Mouse (Mus musculus) spleen, adult 18-20 months (tissue): ENCODE measurements around the gene Cldn6.
A peak's percentile ranks its signal among the peaks of the same experiment; 100 is the strongest.

Experiments used
- DNase-seq, 2 experiments: peaks; one replicate each; pipeline ENCODE4 v3.0.0; 2022; ENCODE audit warnings: mixed read lengths in 2 of 2

Gene Cldn6

DNA sequence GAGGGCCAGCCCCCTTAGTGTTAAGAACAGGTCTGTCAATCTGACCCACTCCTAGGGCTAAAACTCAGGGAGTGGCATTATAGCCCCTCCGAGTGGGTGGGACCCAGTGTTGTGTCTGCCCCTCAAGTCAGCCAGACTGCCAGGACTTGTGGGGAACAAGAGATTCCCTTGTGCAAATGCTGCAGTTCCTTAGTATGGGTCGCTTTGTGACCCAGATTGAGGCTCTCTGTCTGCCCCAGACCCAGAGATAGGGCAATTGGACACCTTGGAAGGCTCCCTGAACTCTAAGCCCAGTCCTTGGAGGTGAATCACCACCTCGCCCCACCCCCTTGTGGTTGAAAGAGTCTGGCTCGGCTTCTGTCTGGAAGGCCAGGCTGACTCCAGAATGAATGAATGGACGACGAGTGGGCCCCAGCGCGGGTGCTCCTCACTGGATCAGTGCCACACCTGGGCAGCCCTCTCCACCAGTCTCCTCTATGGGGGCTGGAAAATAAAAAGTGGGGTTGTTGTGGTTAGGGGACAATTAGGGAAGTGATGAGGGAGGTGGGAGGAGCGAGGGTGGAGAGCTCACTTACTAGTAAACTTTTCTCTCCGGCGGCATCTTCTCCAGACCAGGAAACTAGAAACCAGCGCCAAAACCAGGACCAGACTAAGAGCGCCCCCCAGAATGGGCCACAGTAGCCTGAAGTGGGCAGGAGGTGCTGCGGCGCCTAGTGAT lies 3.3 kb upstream of the Cldn6 start:
- DNase-seq, result peak in 1 of 2 experiments; percentile 40

DNA sequence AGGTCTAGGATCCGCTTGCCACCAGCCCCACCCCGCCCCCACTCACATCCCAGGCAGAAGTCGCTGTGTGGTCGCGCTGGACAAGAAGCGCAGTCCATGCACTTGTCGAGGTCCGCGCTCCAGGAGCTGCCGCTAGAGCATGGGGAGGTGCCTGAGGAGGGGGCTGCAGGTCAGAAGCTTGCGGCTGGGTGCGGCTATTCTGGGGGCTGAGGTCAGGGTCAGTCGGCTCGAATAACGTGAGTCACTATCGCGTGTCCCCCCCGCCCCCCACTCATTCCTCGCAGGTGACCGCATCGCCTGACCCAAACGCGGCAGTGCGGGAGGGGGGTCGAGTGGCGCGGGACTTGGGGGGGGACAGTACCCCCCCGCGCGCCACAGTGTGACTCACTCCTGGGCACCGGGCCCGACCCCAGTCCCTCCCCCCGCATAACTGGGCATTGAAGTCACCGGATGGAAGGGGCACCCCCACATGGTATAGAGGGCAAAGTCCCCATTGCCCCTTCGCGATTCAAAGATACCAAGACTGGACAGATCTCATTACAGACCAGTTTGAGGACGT lies 2.5 kb upstream of the Cldn6 start:
- peak in 1 of 2 experiments; percentile 25 for DNase-seq

DNA sequence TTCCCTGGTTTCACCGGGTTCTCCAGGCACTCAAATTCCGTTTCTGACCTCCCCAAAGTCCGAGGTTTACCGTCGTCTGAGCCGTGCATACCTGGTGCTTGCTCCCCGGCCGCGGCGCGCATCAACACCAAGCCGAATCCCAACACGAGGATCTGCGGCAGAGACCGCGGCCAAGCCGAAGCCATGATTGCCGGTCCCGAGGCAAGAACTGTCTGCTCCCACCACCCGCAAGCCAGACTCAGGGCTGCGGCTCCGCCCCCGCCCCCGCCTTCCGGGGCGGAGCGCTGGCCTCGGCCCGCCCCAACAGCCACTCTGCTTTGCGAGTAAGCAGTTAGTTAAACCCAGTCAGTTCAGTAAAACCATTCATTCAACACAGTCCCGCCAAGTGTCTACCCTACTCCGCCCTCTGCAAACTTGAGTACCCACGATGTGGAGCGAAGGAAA lies 1.8 kb upstream of the Cldn6 start, which contains the start of gene Tnfrsf12a:
Tnfrsf12a (minus strand) TSS at position 233 of the 444 bp plus-strand sequence.
- peak; percentile 76 to 88 for DNase-seq

DNA sequence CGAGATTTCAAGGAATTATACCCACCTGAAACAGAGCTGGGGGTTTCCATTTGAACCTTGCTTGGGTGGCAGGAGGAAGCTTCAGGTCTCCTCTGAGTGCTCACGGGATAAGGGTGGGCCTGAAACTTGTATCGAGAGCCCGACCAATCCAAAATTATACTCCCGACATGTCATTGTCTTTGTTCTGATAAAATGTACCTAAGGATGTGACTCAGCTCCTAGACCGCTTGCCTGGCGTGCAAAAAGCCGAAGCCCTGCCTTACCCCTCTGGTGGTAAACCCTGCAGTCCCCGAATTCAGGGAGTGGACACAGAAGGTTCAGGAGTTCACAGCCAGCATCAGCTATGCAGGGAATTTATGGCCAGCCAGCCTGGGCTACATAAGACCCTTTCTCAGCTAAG lies 1.3 kb downstream of the Cldn6 start:
- DNase-seq, result no peak

DNA sequence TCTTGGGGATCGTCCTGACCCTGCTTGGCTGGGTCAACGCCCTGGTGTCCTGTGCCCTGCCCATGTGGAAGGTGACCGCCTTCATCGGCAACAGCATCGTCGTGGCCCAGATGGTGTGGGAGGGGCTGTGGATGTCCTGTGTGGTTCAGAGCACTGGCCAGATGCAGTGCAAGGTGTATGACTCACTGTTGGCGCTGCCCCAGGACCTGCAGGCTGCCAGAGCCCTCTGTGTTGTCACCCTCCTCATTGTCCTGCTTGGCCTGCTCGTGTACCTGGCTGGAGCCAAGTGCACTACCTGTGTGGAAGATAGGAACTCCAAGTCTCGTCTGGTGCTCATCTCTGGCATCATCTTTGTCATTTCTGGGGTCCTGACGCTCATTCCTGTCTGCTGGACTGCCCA lies 2.0 kb downstream of the Cldn6 start:
- DNase-seq, result no peak

DNA sequence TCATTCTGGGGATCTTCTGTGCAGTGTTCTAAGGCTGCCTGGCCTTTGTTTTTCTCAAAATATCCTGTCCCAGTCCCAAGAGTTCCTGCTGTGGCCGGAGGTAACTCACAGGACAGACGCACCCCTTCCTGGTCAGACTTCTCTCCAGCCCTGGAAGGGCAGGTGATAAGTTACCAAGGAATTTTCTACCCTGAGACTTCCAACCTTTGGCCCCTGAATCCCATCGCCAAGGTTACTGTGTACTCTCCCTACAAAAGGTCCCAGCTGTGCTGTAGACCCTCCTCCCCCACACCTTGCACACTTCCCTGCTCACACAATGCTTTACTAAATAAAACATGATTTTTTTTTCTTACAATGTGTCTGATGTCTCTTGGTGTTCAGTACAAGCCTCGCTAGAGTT lies 3.0 kb downstream of the Cldn6 start:
- DNase-seq, result no peak

DNA sequence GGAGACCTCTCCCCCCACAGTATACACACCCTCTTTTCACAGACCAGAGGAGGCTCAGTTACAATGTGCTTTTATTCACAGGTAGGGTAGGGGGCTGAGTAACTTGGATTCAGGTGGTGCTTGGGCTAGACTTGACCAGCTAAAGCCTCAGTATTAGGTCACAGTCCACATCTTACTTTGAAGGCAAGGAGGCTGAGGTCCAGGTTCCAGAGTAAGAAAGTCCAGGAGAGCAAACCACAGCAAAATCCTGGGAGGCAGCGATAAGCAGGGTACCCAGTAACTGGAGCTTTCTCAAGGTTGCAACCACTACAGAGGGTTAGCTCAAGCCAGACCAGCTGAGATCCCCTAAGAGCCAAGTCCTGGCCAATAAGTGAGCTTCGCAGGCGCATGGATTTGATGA lies 3.5 kb downstream of the Cldn6 start:
- DNase-seq, result no peak

DNA sequence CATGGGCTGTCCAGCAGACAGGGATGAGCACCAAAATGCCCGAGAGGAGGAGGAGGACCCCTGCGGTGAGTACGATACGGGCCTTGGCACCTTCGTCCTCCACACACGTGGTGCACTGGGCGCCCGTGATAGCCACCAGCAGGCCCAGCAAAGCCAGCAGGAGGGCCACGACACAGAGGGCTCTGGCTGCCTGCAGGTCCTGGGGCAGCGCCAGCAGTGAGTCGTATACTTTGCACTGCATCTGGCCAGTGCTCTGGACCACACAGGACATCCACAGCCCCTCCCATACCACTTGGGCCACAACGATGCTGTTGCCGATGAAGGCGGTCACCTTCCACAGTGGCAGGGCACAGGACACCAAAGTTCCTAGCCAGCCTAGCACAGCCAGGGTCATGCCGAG lies 4.2 kb downstream of the Cldn6 start:
- no peak for DNase-seq

DNA sequence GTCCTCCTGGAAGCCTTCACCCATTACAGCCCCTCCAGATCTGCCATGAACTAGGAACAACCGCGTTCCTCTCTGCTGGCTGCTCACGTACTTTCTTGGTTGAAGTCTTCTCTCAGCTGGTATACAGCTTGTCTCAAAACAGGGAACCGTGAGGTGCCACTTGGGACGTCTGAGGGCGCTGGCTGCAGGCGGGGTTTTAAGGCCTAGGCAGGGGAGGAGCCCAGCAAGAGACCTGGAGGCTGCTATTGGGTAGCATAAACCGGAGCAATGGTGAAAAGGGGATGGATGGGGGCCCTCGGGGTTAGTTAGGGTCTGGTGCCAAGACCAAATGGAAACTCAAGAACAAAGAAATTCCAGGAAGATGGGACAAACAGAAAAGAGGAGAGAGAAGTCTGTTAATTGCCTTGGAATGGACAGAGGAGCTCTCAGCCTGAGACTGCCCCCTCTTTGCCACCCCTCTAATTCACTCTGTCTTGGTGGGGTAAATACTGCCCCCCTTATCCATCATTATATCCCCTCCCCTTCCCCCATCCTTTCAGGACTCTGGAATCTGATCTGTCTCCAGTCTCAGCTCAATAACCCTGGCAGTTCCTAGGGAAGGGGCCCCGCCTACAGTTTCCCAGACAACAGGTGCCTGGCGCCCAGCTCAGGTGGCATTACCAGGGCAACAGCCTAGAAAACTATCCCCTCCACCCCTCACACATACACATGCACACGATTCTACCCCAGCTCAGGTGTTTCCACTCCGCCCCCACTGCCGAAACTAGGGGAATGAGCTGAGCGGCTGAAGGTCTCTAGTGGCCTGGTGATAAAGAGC lies 5.0 kb downstream of the Cldn6 start, which contains the start of gene Cldn9:
Cldn9 (minus strand) TSS at position 171 of the 817 bp plus-strand sequence.
- DNase-seq, result no peak

DNA sequence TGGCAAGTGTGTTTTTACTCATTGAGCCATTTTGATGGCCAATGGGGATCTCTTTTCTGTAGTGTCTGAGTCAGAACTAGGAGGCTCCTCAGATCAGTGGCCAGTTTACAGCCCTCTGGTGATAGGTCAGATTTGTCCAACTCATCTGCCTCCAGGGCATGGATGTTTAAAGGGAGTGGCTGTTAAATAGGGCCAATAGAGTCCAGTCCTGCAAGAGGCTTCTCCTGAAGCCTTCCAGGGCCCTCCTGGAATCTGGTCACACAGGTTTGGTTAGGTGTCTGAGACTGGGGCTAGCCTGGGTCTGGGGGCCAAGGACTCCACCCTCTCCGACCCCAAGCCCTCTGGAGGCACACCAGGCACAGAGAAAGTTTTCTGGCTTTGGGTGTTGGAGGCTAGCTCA lies 15.4 kb downstream of the Cldn6 start:
- no peak for DNase-seq

DNA sequence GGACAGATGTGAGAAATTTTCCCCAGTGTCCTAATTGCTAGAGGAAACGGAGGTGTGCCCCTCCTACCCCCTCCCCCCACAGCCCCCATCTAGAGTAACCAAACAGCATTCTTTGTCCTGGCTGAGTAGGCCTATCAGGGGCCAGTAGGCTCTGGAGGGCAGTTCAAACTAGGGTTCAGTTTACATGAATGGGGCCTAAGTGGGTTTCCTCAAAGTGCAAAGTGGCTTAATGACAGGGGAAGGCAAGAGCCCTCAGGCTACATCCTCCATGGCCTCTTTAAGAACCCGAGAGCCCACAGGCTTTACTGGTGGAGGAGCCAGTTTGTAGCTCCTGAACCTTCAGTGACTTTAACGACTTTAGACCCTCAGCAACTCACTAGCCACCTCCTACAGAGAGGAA lies 16.8 kb downstream of the Cldn6 start:
- DNase-seq, result no peak

DNA sequence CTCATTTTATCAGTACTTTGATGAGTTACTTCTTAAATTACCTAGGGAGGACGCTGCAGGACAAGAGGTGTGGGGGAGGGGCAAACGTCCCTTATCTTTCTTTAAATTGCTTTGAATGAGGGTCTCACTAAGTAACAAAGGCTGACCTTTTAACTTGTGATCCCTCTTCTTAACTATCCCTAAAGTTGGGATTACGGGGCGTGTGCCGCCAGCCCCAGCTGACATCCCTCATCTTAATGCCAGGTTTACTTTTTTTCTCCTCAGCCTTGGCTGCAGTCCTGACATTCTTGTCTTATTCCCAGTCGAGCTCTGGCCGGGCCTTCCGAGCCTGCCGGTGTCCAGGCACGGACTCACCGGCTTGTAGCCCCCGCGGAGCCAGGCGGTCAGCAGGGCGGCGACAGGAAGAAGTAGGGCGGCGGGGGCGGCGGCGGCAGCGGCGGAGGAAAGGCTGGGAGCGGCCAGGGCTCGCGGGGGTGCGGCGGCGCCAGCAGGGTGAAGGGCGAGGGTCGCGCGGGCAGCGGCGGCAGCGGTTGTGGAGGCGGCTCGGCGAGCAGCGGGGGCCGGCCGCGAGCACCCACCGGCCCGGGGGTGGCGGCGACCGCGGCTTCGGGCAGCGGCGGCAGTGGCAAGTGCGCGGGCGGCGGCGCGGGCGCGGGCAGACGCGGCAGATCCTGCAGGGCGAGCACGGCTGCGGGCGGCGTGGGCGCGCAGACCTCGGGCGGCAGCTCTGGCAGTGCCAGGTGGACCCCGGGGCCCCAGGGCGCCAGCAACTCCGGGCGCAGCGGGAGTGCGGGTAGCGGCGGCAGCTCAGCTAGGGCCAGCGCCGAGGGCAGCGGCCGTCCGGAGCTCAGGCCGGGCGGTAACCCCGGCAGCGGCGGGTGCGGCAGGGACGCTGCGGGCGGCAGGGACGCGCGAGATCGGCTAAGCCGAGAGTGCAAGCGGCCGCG lies 20.4 kb downstream of the Cldn6 start:
- DNase-seq, result peak in 1 of 2 experiments; percentile 14

DNA sequence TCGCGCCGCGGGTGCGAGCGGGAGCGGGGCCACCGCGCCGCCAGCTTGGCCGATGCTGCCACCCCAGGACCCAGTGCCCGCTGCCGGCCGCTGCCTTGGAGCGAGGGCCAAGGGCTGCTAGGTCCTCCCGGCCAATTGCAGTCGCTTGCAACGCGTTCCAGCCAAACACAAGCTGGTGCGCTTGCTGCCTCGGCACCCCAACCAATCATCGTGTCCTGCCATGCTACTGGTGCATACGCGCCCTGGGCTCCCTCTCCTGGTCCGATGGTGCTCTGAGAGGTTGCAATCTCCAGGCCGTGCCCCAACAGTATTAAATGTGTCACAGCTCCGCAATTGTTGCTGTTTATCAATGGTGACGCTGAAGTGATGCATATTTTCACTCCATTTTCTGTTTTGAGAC lies 21.0 kb downstream of the Cldn6 start:
- DNase-seq, result peak; percentile 74 to 83

DNA sequence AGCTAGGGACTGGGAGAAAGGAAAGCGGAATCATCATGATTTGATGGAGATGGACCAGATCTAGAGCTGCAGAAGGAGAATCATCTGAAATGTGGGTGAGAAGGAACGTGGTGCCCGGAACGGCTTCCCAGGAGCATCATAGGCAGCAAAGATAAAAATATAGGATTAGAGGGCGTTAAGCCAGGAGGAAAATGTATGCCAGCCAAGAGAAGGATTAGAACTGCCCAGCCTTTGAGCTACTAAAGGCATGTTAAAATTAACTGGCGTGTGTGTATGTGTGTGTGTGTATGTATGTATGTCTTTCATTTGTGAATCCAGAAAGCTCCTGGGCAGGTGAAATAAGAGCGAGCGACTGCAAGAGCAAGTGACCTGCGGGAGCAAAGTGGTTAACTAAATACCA lies 24.3 kb downstream of the Cldn6 start:
- DNase-seq, result no peak

DNA sequence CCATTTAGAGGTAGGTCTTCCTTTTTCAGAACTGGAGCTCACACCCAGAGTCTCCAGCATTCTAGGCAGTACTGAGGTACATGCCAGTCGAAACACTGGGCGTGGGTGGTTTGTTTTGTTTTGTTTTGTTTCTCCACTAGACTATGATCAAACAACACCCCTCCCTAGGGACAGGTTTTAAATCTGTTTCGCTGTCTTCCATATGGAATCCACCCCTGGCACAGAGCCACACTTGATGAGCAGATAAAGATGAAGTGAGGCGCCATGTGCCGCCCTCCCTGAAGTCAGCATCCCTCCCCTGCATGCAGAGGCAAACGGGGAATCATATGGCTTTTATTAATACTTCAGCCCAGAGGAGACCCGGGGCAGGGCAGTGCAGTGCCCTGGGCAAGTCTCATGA lies 25.7 kb downstream of the Cldn6 start:
- no peak for DNase-seq

DNA sequence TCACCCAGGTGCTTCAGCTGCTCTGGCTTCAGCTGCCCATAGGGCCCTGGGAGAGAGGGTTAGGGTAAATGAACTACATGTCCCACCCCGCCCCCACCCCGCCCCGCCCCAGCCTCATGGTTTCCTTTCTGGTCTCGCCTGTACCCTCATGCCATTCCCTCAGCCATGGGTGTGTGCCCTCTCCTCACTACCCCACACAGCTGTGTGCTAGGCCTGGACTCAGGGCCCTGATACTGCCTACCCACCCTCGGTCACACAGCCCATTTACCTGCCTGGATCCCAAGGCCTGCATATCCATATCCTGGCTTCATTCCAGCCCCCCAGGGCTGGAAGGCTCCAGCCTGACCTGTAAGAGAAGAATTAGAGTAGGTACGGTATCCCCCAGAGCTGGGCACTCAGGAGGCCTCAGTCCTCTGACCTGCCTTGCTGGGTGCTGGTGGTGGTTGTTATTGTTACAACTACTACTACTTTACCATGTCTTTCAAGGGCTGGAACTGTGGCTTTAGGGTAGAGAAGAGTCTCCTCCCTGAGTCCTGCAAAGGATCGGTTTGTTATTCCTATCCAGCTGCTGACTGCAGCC lies 26.6 kb downstream of the Cldn6 start:
- no peak for DNase-seq

DNA sequence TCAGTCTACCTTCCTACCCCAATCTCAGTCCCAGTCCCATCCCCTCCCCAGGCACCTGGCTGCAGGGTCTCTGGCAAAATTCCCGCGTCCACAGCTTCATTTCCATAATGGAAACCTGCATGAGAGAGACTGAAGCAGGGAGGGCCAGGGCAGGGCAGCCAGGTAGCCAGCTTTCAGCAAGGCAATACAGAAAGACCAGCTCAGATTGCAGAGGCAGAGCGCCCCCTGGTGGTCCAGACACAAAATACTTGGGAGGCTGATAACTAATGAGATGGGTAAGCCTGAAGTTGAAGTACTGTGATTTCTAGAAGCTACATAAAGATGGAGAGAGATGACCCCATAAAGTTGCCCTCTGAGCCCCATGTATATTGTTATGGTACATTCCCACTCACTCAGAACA lies 27.2 kb downstream of the Cldn6 start:
- peak; percentile 38 to 75 for DNase-seq

DNA sequence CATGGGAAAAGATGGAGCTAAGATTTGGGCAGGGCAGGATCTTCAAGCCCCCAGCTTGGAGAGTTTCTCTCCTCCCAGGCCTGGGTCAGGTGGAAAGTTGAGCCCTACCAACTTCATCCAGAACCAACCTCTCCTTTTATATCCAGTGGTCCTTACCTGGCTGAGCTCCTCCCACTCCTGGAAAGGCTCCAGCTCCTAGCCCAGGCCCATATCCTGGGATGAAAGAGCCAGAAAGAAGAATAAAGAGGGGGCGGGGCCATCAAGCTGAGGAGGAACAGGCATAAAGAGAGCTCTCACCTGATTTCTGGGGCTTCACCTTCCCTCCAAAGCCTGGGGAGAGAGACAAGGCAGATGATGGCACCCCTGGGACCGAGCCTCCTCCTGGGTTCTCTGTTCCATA lies 38.0 kb downstream of the Cldn6 start:
- DNase-seq, result no peak

DNA sequence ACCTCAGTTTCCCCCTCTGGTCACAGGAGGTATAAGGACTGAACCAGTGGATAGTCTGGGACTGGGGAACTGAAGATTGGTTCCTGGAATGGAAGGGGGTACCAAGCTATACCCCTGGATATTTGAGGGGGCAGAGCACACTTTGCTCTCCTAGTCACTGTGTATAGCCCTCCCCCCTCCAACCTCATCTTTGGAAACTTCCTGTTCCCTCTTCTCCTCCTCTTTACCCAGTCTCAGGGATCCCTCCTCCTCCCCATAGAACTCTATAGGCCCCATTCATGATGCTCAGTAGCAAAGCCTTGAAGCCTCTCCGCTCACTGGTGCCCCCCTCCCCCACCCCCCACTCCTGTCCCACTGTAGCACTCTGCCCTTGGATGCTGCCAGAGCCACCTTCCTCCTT lies 40.4 kb downstream of the Cldn6 start:
- no peak for DNase-seq

DNA sequence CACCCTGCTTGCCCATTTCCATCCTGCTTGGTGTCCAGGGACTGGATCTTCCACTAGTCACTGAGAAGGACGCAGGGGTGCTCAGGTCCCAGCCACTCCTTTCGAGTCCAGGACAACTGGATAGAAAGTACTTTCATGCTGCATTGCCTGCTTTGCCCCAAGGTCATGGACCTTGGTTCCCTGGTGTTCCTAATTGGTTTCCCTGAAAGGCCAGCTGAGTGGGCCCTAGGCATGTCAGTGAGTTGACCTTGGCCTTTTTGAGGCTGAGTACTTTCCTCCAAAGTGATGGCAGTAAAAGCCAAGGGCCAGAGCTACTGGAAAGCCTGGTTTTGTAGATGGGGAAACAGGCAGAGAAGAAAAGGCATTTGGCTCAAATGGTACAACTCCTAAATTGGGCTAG lies 42.8 kb downstream of the Cldn6 start:
- no peak for DNase-seq

DNA sequence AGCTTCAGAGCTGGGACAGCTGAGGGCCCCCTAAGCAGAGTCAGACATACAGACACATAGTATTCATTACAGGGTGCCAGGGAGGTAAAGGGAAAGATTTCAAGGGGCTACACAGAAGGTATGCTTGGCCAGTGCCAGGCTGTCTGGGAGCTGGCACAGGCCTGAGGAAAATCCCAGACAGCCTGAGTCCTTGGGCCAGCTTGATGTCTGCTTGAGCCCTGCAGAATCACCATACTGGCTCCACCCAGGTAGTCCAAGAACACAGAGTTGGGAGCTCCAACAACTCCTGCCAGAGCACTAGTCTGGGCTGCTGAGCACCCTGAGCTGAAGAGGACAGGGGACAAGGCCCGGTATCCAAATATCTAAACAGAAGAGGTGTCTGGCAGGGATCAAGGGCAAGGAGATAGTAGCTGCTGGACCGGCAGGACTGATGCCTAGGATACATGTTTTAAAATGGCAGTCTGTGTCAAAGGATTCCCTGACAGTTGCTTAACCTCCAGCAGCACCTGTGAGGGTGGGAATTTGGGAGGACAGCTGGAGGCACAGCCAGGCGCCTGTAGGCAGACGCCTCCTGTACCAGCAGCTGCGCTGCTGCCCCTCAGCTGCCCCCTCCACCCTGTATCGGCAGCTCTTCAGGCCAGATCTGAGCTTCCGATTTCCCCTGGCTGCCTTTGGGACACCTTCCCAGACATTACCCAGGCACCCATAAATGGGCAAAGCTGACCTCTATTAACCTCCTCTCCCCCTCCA lies 43.5 kb downstream of the Cldn6 start, which contains the start of gene 1520401A03Rik:
1520401A03Rik (minus strand) TSS at position 408 of the 750 bp plus-strand sequence.
- no peak for DNase-seq
